Mouse (Mus musculus): ENCODE measurements at regions not wholly inside any gene's neighbourhood (a gene's known extent, or its start where the extent isn't known, plus 50 kb on each side); places are given as distances from the start of the nearest gene placed in this dataset.

DNA sequence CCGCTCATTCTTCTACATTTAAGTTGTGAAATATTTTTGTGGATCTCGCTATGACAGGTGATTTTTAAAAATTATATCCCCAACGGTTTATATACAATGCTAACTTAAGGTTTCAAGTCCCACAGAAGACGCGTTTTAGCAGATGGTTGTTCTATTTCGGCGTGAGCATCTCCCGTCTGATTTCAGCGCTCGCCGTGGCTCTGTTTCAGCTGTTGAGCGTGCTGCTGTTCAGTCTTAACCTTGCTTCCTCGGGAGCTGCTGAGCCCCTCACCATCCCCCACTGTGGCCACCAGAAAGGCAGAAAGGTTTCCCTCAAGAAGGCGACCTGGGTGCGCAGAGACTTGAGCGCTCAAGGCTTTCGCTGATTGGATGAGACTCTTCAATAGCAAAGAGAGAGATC is 234.7 kb upstream of the Msx2 start:
- DNase-seq (ENCODE audit: low spot score in 2 of 2), result no peak

DNA sequence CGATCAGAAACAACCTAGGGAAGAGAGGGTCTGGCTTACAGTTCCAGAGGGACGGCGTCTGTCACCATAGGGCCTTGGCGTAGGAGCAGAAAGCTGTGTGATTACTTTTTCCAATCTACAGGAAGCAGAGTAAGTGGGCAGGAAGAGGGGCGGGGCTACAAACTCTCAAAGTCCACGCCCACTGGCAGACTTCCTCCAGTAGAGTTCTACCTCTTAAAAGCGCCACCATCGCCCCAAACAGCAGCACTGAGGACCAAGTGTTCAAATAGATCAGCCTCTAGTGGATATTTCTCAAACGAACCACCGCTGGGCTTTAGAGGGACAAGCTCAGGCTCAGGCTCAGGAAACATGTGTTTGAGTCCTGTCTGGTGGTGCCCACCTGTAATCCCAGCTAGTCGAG is 231.2 kb upstream of the Msx2 start:
- DNase-seq (ENCODE audit: low spot score in 2 of 2), result no peak

DNA sequence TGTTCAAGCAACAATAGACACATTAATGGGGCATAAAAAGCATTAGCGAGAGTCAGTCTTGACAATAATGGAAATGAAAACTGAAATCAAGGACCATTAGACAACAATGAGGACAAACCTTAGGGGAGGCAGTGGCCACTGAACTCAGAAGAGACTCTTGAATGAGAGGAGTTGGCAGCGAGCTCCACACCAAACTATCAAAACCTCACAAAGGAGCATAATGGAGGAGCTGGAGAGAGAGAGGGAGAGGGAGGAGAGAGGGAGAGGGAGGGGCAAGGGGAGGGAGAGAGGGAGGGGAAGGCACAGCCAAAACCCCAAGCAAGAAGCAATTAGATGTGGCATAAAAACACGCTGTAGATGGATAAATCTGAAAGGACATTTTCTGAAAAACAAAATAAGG is 227.4 kb upstream of the Msx2 start:
- no peak for DNase-seq (ENCODE audit: low spot score in 2 of 2)

DNA sequence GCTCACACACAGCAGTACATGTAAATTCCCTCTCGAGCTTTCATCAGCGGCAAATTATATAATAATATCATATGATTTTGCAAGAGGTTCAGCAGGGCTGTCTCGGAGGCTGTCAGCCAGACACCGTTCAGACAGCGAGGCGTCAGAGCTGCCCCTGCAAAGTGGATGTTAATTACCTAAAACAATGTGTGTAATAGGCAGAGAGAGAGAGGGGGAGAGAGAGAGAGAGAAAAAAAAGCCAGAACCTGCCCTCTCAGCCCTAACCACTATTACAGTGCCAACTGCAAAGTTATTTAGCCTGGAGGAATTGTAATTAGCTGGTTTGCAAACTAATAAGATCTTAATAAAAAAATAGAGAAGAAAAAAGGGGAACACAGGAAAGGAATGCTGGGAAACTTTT is 225.1 kb upstream of the Msx2 start:
- no peak for DNase-seq (ENCODE audit: low spot score in 2 of 2)

DNA sequence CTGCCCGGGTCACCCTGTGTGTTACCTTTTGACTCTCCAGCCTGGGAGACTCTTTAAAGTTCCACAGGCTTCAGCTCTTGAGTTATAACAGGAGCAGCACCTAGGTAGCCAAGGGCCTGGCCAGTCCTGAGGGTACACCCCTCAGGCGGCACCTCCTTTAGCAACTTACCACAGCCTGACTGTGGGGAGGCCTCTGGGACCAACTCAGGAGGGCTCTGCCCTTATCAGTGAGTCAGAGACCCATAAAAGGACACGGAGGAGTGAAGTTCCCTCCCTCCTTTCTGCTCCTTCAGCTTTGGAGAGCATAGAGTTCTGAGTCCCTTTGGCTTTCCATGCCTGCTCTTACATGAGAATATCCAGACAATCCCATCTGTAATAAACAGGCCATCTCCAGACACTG is 222.5 kb upstream of the Msx2 start:
- no peak for DNase-seq (ENCODE audit: low spot score in 2 of 2)

DNA sequence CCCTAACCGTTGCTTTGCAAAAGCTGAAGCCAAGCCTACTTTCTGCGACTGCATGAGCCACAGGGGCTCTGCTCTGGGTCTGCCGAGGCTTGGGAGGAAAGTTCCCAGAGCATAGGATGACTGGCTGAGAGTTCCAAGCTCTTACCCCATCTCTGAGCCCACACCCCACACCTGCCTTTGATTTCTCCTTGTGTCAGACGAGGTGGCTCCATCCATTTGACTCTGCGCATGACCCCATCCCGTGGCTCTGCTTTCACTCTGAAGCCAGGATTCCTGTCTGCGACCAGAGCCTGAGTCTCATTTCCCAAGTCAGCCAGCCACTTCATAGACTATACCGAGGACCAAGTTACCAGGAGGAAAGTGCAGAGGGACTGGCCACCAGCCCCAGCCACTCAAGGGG is 216.1 kb upstream of the Msx2 start:
- no peak for DNase-seq (ENCODE audit: low spot score in 2 of 2)

DNA sequence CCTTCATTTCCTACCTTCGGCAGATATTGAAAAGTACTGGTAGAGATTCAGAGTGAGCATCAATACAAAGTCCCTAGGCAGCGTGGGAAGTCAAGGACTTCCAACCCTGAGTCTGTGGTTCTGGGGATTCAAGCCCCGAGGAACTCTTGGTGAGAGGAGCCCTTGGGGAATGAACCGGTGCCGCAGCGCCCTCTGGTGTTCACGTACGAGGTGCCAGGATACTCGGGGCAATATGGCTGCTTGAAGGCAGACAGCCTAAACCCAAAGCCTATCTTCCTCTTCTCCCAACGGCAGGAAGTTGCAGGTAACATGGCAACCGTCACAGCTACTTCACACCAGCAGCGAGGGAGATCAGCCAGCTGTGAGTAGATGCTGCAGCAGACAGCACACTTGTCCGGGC is 215.6 kb upstream of the Msx2 start:
- DNase-seq (ENCODE audit: low spot score in 2 of 2), result peak in 1 of 2 experiments; percentile 43

DNA sequence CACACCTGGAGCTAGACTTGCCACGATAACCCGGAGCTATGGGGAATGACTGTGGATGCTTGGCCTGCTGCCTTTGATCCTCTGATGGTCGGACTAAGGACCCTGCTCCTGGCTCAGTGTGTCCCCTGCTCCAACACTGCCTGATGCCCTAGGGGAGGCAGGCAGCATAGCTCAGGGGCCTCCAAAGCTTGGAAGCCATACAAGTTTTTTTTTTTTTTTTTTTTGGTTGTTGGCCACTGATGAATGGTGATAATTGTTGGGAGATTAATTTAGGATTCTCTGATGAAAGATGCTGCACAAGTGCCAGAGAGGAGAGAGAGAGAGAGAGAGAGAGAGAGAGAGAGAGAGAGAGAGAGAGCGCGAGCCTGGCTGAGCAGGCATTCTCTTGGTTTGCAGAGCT is 211.6 kb upstream of the Msx2 start:
- DNase-seq (ENCODE audit: low spot score in 2 of 2), result no peak

DNA sequence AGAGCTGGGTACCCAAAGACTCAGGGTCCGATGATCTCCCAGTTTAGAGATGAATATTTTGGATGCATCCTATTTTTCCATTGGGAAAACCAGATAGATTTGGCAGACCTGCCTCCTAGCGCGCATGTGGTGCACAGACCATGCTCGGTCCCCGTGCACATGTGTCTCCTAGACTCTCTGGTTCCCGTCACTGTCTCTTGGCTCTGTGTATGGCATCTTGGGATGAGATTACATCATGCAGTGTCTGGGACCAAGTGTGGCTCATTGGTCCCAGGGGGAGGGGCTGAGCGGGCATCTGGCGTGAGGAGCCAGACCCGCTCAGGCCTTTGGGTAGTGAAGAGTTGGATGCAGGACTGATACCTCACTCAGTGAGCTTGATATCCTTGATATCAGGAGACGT is 204.3 kb upstream of the Msx2 start:
- no peak for DNase-seq (ENCODE audit: low spot score in 2 of 2)

DNA sequence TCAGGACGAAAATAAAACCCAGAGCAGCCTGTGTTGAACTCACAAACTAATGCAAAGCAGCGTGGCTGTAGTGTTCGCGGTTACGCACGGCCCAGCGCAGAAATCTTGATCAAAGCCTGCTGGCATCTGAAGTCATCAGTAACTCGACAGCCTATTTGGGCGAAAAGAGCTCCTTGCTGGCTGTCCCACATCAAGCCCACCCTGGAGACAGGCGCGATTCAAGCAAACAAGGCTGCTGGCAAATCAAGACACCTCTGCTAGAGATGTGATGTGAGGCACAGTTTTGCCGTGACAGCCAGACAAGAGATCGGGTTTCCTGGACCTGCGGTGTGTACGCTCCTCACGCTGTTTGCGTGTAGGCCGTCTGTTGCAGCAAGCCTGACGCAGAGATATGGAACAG is 197.5 kb upstream of the Msx2 start:
- DNase-seq (ENCODE audit: low spot score in 2 of 2), result no peak

DNA sequence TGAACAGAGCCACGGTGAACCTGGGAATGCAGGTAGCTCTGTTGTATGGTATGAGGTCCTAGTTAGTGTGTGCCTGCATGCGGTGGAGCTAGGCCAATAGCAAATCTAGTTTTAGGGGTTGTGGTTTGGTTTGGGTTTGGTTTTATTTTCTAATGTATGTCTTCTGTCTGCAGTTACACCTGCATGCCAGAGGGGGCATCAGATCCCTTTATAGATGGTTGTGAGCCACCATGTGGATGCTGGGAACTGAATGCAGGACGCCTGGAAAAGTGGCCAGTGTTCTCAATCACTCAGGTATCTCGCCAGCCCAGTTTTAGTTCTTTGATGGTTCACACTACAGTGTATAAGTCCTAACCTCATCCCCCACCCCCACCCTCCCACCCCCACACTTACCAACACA is 194.6 kb upstream of the Msx2 start:
- DNase-seq (ENCODE audit: low spot score in 2 of 2), result no peak

DNA sequence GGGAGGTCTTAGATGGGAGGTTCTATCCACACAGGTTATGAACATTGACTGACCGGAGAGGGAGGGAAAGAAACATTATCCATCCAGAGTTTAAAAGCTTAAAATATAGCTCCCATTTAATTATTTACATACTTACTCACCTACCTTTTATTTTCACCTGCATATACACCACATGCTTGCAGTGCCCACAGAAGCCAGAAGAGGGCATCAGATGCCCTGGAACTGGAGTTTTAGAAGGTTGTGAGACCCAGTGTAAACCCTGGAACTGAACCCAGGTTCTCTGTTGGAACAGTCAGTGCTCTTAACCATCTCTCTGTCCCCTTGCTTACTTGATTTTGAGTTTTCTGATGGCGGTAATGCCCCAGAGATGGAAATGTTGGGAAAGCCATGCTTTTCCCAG is 192.7 kb upstream of the Msx2 start:
- no peak for DNase-seq (ENCODE audit: low spot score in 2 of 2)

DNA sequence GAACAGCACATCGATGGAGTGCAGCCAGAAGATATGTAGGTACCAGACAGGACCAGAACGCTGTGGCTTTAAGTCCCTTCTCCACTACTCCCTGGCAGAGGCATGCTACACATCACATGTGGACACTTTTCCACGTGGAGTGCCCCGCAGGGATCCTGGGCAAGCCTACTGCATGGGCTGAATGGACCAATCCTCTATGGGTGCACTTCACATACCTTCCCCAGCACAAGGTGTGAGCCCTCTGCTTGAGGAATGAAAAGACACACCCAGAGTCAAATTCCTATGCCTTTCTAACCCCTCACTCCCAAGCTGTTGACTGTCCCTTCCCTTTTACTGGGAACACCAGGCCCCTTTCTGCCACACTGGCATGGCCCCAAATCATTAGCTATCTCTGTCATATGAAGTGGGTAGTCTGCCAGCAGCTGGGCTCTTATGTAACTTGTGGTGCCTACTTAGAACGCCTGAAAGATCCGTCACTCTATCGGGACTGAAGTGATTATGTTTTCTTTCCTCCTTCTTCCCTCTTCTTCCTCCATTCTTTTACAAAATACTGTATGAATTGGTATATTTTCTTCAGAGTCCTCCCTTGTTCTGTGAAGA is 191.9 kb upstream of the Msx2 start:
- no peak for DNase-seq (ENCODE audit: low spot score in 2 of 2)

DNA sequence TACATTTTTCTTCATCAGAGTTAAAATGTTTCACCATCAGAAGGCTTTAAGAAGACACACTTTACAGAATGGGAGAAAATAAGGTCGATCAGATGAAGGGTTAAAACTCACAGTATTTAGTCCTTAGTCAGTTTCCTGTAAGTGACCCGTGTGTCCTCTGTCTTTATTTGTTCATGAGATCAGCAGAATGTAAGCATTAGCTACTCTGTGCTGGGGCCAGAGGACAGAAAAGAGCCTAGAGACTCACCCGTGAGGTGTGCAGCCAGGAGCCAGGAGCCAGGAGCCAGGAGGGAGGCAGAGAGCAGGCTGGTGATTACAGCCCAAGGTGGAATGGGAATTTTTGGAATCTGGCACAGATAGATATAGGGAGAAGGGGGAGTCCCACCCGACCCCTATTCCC is 180.0 kb upstream of the Msx2 start:
- DNase-seq (ENCODE audit: low spot score in 2 of 2), result no peak

DNA sequence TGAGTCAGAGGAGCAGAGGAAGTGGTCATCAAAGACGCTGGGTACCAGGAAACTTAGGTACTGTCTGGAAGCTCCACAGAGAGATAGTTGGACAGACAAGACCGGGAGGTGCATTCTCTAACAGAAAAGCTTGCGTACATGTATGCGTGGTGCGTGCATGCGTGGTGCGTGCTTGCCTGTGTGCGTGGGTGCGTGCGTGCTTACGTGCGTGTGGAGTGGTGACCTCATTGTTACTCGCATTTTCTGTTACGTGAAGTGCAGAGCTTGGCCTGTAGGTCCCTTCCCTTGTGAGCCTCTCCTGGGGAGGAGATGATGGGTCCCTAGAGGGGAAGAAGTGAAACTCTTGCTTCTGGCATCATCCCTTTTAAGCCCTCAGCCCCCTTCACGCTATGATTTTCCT is 175.5 kb upstream of the Msx2 start:
- no peak for DNase-seq (ENCODE audit: low spot score in 2 of 2)

DNA sequence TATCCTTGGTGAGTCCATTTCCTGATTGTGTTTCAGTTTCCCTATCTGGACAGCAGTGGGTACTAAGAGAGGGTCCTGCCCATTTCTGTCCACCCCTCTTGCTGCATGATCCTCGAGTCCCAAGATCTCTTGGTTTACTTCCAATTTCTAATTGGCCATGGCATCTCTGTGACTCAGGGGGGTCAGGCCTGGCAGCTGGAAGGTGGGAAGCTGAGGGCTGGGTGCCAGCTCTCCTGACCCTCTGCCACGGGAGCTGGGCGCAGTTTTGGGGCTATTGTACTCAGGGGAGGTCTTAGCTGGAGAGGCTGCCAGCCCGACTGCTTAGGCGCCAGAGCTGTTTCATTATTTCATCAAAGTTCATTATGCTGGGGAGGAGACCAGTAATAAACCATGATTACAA is 169.7 kb upstream of the Msx2 start:
- DNase-seq (ENCODE audit: low spot score in 2 of 2), result no peak

DNA sequence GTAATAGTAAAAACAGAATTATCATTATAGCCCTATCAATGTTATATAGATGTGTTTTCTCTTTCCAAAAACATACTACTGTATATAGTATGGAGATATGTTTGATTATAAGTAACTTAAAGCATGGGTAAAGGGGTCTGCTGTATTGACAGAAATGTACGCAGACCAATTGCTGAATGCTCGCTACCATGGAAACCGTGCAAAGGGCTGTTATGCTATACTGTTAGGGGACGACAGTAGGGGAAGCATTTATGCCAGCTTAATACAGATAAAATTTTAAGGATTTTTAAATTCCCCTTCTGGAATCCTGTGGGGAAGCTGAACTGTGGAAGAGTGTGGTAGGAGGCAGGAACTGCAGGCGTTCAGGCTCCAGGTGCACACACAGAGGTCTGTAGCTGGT is 166.7 kb upstream of the Msx2 start:
- no peak for DNase-seq (ENCODE audit: low spot score in 2 of 2)

DNA sequence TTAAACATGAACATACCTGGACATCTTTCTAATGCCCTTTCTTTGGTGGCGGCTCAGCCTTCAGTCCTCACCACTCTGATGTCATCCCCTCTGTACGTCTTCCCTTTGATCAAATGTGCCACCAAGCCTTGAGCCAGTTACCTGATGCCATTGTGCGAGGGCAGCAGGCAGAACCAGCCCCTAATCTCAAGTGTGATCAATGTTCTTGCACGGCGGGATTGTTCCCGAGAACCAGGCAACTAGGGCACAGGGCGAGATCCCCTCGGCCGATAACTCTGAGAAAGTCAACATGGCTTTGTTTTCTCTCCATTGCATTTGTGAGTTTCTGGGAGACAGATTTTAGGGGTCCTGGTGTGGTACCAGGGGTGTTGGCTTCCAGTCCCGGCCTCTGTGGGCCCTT is 166.2 kb upstream of the Msx2 start:
- DNase-seq (ENCODE audit: low spot score in 2 of 2), result no peak

DNA sequence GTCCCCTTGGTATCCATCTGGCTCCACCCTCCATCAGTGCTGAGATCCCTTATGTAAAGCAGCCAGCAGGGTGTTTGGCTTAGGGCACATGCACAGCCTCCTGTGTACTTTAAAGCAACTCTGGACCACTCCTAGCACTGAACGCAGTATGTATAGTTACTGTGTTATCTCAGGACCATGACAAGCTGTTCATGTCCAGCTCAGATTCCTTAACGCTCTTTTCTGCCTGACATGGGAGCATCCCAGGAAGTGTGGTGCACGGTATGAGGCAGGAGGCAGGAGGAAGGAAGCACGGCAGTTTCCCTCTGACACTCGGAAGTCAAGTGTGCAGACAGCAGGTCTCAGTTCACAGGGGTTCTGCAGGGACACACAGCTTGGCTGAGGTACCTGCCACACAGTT is 163.1 kb upstream of the Msx2 start:
- no peak for DNase-seq (ENCODE audit: low spot score in 2 of 2)

DNA sequence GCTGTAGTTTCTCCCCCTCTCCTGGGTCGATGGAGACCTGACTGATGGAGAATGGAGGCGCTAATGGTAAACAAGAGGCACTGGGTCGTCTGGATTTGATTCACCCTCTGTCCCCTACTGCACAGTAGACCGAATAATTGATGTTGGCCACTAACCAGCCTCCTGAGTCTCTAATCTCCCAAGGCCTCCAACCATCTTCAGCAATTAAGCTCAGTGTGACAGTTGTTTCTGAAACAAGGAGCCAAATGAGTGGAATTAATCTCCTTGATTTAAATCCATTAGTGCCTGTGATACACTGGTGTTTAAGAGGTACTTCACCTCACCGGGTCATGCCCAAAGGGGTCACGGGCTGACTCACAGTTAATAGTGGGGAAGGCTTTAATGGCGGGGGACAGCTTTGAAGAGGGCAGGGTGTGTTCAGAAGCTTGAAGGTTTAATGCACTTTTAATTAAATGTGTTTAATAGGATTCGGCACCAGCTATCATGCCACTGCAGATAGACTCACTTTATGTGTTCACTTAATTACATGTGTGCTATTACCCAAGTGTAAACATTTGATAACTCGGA is 161.8 kb upstream of the Msx2 start:
- DNase-seq (ENCODE audit: low spot score in 2 of 2), result no peak

DNA sequence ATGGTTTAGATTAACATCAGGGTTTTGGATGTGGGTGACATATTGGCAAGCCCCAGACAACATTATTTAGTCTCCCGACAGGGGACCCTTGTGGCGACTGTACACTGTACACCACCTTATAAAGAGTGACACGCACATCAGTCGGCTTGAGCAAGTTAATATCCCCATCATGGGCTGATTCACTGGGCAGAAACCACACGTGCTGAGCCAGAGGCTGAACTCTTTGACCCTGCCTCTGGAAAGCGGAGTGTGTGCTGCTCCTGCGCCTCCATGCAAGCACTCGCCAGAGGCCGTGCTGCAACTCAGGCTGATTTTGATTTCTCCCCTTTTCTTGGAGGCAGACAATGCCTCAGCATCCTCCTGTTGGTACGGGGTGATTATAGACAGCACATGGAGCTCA is 125.2 kb upstream of the Msx2 start:
- DNase-seq (ENCODE audit: low spot score in 2 of 2), result no peak

DNA sequence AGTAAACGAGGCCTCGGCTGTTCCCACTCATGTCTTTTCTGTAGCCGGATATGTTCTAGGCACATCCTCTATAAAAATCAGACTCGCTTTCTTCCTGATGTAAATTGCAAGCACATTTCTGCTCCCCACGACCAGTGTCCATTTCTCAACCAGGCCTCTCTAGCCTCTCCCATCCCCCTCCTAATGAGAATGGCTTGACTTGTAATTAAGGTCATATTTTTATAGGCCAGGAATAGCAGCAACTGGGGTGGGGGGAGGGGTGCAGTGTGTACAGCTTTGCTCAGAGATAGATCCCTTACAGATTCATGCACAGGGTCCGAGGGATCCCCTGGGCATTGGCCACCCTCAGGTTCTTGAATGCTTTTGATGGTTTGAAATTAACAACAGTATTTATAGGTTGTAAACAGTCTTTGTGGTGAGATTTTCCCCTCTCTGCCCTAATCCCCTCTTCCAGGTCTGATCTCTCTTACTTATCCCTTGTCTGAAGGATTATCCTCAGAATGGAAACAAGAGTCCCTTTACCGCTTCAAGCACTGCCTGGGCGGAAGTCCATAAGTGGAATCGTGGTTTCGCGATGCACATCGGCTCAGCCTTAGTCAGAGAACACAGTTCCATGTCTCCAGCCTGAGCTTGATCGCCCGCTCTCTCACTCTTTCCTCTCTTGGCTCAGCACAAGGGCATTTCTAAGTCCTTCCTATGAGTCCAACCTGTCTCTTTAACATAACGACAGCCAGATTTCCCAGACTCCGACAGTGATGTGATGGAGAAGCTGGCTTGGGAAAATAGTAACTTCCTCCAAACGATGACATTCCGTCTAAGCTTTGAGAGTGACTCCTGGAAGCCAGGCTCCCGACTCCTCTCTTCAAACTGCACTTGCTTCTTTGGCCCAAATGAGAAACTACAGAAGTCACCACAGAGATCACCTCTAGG is 124.3 kb upstream of the Msx2 start:
- DNase-seq (ENCODE audit: low spot score in 2 of 2), result no peak

DNA sequence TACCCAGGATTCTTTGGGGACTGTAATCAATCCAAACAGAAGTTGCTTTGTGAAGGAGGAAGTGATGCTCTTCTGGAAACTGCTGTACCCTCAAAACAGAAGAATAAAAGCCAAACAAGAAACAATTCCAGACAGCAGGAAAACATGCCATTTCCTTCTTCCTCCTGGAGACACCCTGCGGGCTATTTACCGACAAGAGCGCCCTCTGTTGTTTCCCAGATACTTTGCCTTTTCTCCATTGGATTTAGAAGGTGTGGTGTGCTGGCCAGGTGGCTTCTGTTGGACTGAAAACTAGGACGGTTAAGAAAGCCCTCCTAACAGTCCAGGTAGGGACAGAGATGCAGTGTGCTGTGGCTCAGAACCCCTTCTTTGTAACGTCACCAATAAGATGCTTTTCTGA is 119.9 kb upstream of the Msx2 start:
- DNase-seq (ENCODE audit: low spot score in 2 of 2), result no peak

Measured in spleen, postnatal 10 days (tissue).